8 mouse cellular contexts compared by ENCODE assay signal in genomic region chr9:20493281-20493680, GRCm38 (mm10). TPM values are rescaled to one million over a fixed set of nuclear protein-coding genes. Genes with fewer than 3 reads are reported as not detected.
DNase-seq lines count a peak whose midpoint lies in the region; ATAC-seq and TF ChIP-seq lines count a peak whose summit lies in the region.

No protein-coding gene starts in this region.

- H3K27ac ChIP-seq in MEL (ENCODE audit: control insufficient read depth, low read depth, low read length): peak overlapping the region; percentile 78
- peak overlapping the region; percentile 98 for H3K27ac ChIP-seq in embryonic facial prominence, embryonic 13.5 days
- peak overlapping the region; percentile 99 for H3K27ac ChIP-seq in hindbrain, postnatal 0 days

- H3K79me2 ChIP-seq in MEL (ENCODE audit: control insufficient read depth, insufficient read depth, low read length, poor library complexity): peaks cover 20% of the 10 kb centered on the region

- DNase-seq in left cerebral cortex, postnatal 25 days (ENCODE audit: low spot score in 2 of 2): peak; percentile 35 to 38
- no peak for DNase-seq in left cerebral cortex, postnatal 4 days
- peak; percentile 73 for DNase-seq in MEL (ENCODE audit: low read depth, low spot score)
- DNase-seq in hindbrain, postnatal 0 days (ENCODE audit: low spot score): peak; percentile 46
- DNase-seq in gastrocnemius, postnatal 14 days: no peak

- H3K27me3 ChIP-seq in MEL (ENCODE audit: control insufficient read depth in 1 of 2, insufficient read depth in 2 of 2, low read length in 2 of 2): no peaks in the 10 kb centered on the region
- H3K27me3 ChIP-seq in embryonic facial prominence, embryonic 13.5 days: no peaks in the 10 kb centered on the region
- no peaks in the 10 kb centered on the region for H3K27me3 ChIP-seq in hindbrain, postnatal 0 days (ENCODE audit: insufficient read depth, low read length)

- 5% methylated on average over 9 of the region's 9 CpGs for WGBS in embryonic facial prominence, embryonic 13.5 days
- 4% methylated on average over 9 of the region's 9 CpGs for WGBS in hindbrain, postnatal 0 days

- TF ChIP-seq EP300 in MEL (IDR thresholded peaks at IDR 0.05; ENCODE audit: low read depth in 1 of 2, low read length in 2 of 2): peak; percentile 35 to 37; a peak in 2 of 4 replicates

- H3K36me3 ChIP-seq in MEL (ENCODE audit: control insufficient read depth in 1 of 2, insufficient read depth in 2 of 2, low read length in 2 of 2): peaks cover 22 to 24% of the 10 kb centered on the region in 2 experiments
- H3K36me3 ChIP-seq in embryonic facial prominence, embryonic 13.5 days: peaks cover 33% of the 10 kb centered on the region
- peaks cover 7% of the 10 kb centered on the region for H3K36me3 ChIP-seq in hindbrain, postnatal 0 days (ENCODE audit: insufficient read depth, low read length)

- H3K4me2 ChIP-seq in embryonic facial prominence, embryonic 13.5 days: peak overlapping the region; percentile 78
- H3K4me2 ChIP-seq in hindbrain, postnatal 0 days (ENCODE audit: low read depth, low read length): peak overlapping the region; percentile 73

- H3K9me3 ChIP-seq in MEL (replicated peaks; ENCODE audit: insufficient read depth, low read length): no peaks in the 10 kb centered on the region
- H3K9me3 ChIP-seq in embryonic facial prominence, embryonic 13.5 days: no peaks in the 10 kb centered on the region
- H3K9me3 ChIP-seq in hindbrain, postnatal 0 days (ENCODE audit: low read length): no peaks in the 10 kb centered on the region

- ATAC-seq in embryonic facial prominence, embryonic 13.5 days (ENCODE audit: insufficient number of reproducible peaks, insufficient read depth, low FRiP score, low TSS enrichment, low read depth): no peak
- peak; percentile 9; the same call in 1 of the 2 replicates for ATAC-seq in hindbrain, postnatal 0 days
- ATAC-seq in megakaryocyte progenitor cell, adult 5-6 weeks (replicated peaks; ENCODE audit: poor library complexity): peak; percentile 34
- ATAC-seq in monocyte, adult 5-6 weeks (replicated peaks; ENCODE audit: insufficient number of reproducible peaks, low FRiP score, low TSS enrichment, poor library complexity, severe bottlenecking): no peak

- TF ChIP-seq CTCF in MEL (IDR thresholded peaks at IDR 0.05 in 2 of 3, conservative IDR thresholded peaks at IDR 0.05 in 1 of 3; ENCODE audit: control insufficient read depth in 1 of 3, insufficient read depth in 1 of 3, low read depth in 2 of 3, low read length in 3 of 3, poor library complexity in 1 of 3, severe bottlenecking in 1 of 3): peak in 1 of 3 experiments; percentile 53; a peak in 2 of 6 replicates
- peak; percentile 32 for TF ChIP-seq CTCF in hindbrain, postnatal 0 days (IDR thresholded peaks at IDR 0.05; ENCODE audit: low read depth)

- no peak for TF ChIP-seq POLR2A in MEL (IDR thresholded peaks at IDR 0.05; ENCODE audit: control insufficient read depth in 1 of 2, insufficient read depth in 1 of 2, low read depth in 1 of 2, low read length in 2 of 2, poor library complexity in 1 of 2)

- intact Hi-C loops in left cerebral cortex, postnatal 25 days (cut with DNase I): loop anchor here (2.0 to 10.0 kb wide), 2 partner anchors 28 to 152 kb away; partner anchors contain the start of genes Fbxl12, Ubl5 and Zfp266
- intact Hi-C loops in left cerebral cortex, postnatal 4 days (cut with DNase I): no loop called here
- intact Hi-C loops in gastrocnemius, postnatal 14 days (cut with DNase I; ENCODE audit: low total_unique reads): no loop called here

- peaks cover 6 to 11% of the 10 kb centered on the region in 2 experiments for H3K4me1 ChIP-seq in MEL (ENCODE audit: control insufficient read depth in 1 of 2, insufficient read depth in 2 of 2, low read length in 2 of 2)
- peaks cover 27% of the 10 kb centered on the region for H3K4me1 ChIP-seq in embryonic facial prominence, embryonic 13.5 days
- 0 out of 2 replicates have a peak, but pooled peaks cover 8% of the 10 kb centered on the region for H3K4me1 ChIP-seq in hindbrain, postnatal 0 days (ENCODE audit: insufficient read depth, low read length)

- TF ChIP-seq RAD21 in MEL (IDR thresholded peaks at IDR 0.05; ENCODE audit: low read depth, low read length): peak; percentile 53

- peak overlapping the region; percentile 74 to 75 for H3K4me3 ChIP-seq in MEL (ENCODE audit: control insufficient read depth in 1 of 2, insufficient read depth in 1 of 2, low read depth in 2 of 2, low read length in 2 of 2)
- peak overlapping the region; percentile 86 for H3K4me3 ChIP-seq in embryonic facial prominence, embryonic 13.5 days
- peak overlapping the region; percentile 95 for H3K4me3 ChIP-seq in hindbrain, postnatal 0 days (ENCODE audit: low read length)

- H3K9ac ChIP-seq in MEL (ENCODE audit: control insufficient read depth, low read depth, low read length, poor library complexity, severe bottlenecking): peak overlapping the region; percentile 71
- peak overlapping the region; percentile 93 for H3K9ac ChIP-seq in embryonic facial prominence, embryonic 13.5 days
- H3K9ac ChIP-seq in hindbrain, postnatal 0 days (replicated peaks; ENCODE audit: low read length): peak overlapping the region; percentile 90

TF ChIP-seq in MEL, 35 proteins besides CTCF, POLR2A, EP300 and RAD21 (continues in another document):
- no peak; the same call in 1 of the 2 replicates for TF ChIP-seq E2F4 (IDR thresholded peaks at IDR 0.05; ENCODE audit: borderline replicate concordance, low read depth, low read length)
- no peak for TF ChIP-seq NRF1 (IDR thresholded peaks at IDR 0.05; ENCODE audit: insufficient read depth, low read depth, low read length, poor library complexity, severe bottlenecking)
- no peak; the same call in 1 of the 2 replicates for TF ChIP-seq SIN3A (IDR thresholded peaks at IDR 0.05; ENCODE audit: low read length)
- no peak for TF ChIP-seq TBP (IDR thresholded peaks at IDR 0.05; ENCODE audit: low read depth, low read length)
- no peak; the same call in 1 of the 2 replicates for TF ChIP-seq MXI1 (IDR thresholded peaks at IDR 0.05; ENCODE audit: low read depth, low read length)
- no peak; the same call in 1 of the 2 replicates for TF ChIP-seq USF1 (IDR thresholded peaks at IDR 0.05; ENCODE audit: low read depth, low read length)
- no peak for TF ChIP-seq ZMIZ1 (IDR thresholded peaks at IDR 0.05; ENCODE audit: low read depth, low read length)
- no peak for TF ChIP-seq NELFE (IDR thresholded peaks at IDR 0.05; ENCODE audit: low read depth, low read length)
- no peak for TF ChIP-seq CHD1 (IDR thresholded peaks at IDR 0.05; ENCODE audit: low read depth, low read length)
- no peak for TF ChIP-seq TAL1 (IDR thresholded peaks at IDR 0.05; ENCODE audit: low read length)
- 0 out of 2 replicates have a peak, but pooled peaks have one; percentile 32 for TF ChIP-seq ETS1 (IDR thresholded peaks at IDR 0.05; ENCODE audit: low read depth, low read length)
- TF ChIP-seq BHLHE40 (IDR thresholded peaks at IDR 0.05; ENCODE audit: borderline replicate concordance, low read depth, low read length): peak; percentile 46; the same call in 1 of the 2 replicates
- 0 out of 4 replicates have a peak, but pooled peaks of 1 of the 2 experiments have one; percentile 31 for TF ChIP-seq USF2 (IDR thresholded peaks at IDR 0.05; ENCODE audit: borderline replicate concordance in 1 of 2, insufficient read depth in 1 of 2, low read depth in 1 of 2, low read length in 2 of 2)

RNA-seq across cellular contexts. Expression of gene Zfp426, which starts 0.7 kb away (rescaled TPM):
- total RNA-seq in left cerebral cortex, postnatal 25 days (2021): 10 to 100 TPM; 26.8 to 27.6 TPM
- total RNA-seq in left cerebral cortex, postnatal 4 days (2021): 10 to 100 TPM; 35.1 to 40.5 TPM
- 32.1 and 41.5 TPM in 2 replicates for total RNA-seq in MEL (2012; rRNA removed)
- polyA plus RNA-seq in MEL (2012; ENCODE audit: insufficient read depth in 1 of 2, insufficient read length in 2 of 2, low read depth in 1 of 2, low replicate concordance in 2 of 2, missing spikeins in 1 of 2): 10 to 100 TPM in 1 of 2 experiments, not detected in 1; 30.7 TPM
- 23.5 and 23.9 TPM in 2 replicates for polyA plus RNA-seq in embryonic facial prominence, embryonic 13.5 days (2015; fragmentation: Nextera tagmentation; extraction: Ambion mirVana)
- 48.3 and 57.1 TPM in 2 replicates for total RNA-seq in hindbrain, postnatal 0 days (2014; rRNA removed)
- polyA plus RNA-seq in hindbrain, postnatal 0 days (2015; fragmentation: Nextera tagmentation; extraction: Ambion mirVana): 22.1 and 23.3 TPM in 2 replicates
- total RNA-seq in megakaryocyte progenitor cell, adult 5-6 weeks (2015): 20.2 and 22.4 TPM in 2 replicates
- 22.5 and 28.4 TPM in 2 replicates for total RNA-seq in megakaryocyte progenitor cell, adult 5-6 weeks (2017)
- 10.9 to 21.2 TPM (median 15.1 TPM) in 3 replicates for total RNA-seq in monocyte, adult 5-6 weeks (2017)
- total RNA-seq in gastrocnemius, postnatal 14 days (2021): 1 to 10 TPM; 7.4 to 8.2 TPM

RNA-seq across cellular contexts. Expression of gene Zfp266, which starts 27.9 kb away (rescaled TPM):
- total RNA-seq in left cerebral cortex, postnatal 25 days (2021): 10 to 100 TPM; 43.6 to 47.8 TPM
- 100 to 1,000 TPM in 1 of 2 experiments, 10 to 100 TPM in 1; 97.4 to 105 TPM for total RNA-seq in left cerebral cortex, postnatal 4 days (2021)
- total RNA-seq in MEL (2012; rRNA removed): 68.1 and 88.0 TPM in 2 replicates
- polyA plus RNA-seq in MEL (2012; ENCODE audit: insufficient read depth in 1 of 2, insufficient read length in 2 of 2, low read depth in 1 of 2, low replicate concordance in 2 of 2, missing spikeins in 1 of 2): 10 to 100 TPM; 30.7 to 31.5 TPM
- polyA plus RNA-seq in embryonic facial prominence, embryonic 13.5 days (2015; fragmentation: Nextera tagmentation; extraction: Ambion mirVana): 148 and 158 TPM in 2 replicates
- 67.5 and 83.3 TPM in 2 replicates for total RNA-seq in hindbrain, postnatal 0 days (2014; rRNA removed)
- 50.9 and 51.4 TPM in 2 replicates for polyA plus RNA-seq in hindbrain, postnatal 0 days (2015; fragmentation: Nextera tagmentation; extraction: Ambion mirVana)
- 40.6 and 48.8 TPM in 2 replicates for total RNA-seq in megakaryocyte progenitor cell, adult 5-6 weeks (2015)
- total RNA-seq in megakaryocyte progenitor cell, adult 5-6 weeks (2017): 34.6 and 43.3 TPM in 2 replicates
- total RNA-seq in monocyte, adult 5-6 weeks (2017): 27.5 to 43.8 TPM (median 36.4 TPM) in 3 replicates
- 10 to 100 TPM; 22.2 to 22.6 TPM for total RNA-seq in gastrocnemius, postnatal 14 days (2021)

RNA-seq across cellular contexts. Expression of gene Zfp26, which starts 33.3 kb away (rescaled TPM):
- total RNA-seq in left cerebral cortex, postnatal 25 days (2021): 10 to 100 TPM; 23.6 to 25.7 TPM
- 10 to 100 TPM; 41.9 to 42.3 TPM for total RNA-seq in left cerebral cortex, postnatal 4 days (2021)
- 50.5 and 52.5 TPM in 2 replicates for total RNA-seq in MEL (2012; rRNA removed)
- polyA plus RNA-seq in MEL (2012; ENCODE audit: insufficient read depth in 1 of 2, insufficient read length in 2 of 2, low read depth in 1 of 2, low replicate concordance in 2 of 2, missing spikeins in 1 of 2): 10 to 100 TPM; 18.5 to 55.4 TPM
- 18.2 and 18.7 TPM in 2 replicates for polyA plus RNA-seq in embryonic facial prominence, embryonic 13.5 days (2015; fragmentation: Nextera tagmentation; extraction: Ambion mirVana)
- 21.4 and 22.1 TPM in 2 replicates for total RNA-seq in hindbrain, postnatal 0 days (2014; rRNA removed)
- polyA plus RNA-seq in hindbrain, postnatal 0 days (2015; fragmentation: Nextera tagmentation; extraction: Ambion mirVana): 8.0 and 11.2 TPM in 2 replicates
- total RNA-seq in megakaryocyte progenitor cell, adult 5-6 weeks (2015): 24.9 and 26.3 TPM in 2 replicates
- 16.2 and 61.3 TPM in 2 replicates for total RNA-seq in megakaryocyte progenitor cell, adult 5-6 weeks (2017)
- 27.5 to 45.4 TPM (median 31.6 TPM) in 3 replicates for total RNA-seq in monocyte, adult 5-6 weeks (2017)
- 1 to 10 TPM; 7.6 to 8.5 TPM for total RNA-seq in gastrocnemius, postnatal 14 days (2021)

Comparison
In these comparisons a context has a peak if more than half of its experiments do, and no peak if none do; other contexts are left out.
1. DNase-seq: peak in left cerebral cortex, postnatal 25 days (2 of 2), MEL (single experiment) and hindbrain, postnatal 0 days (single experiment); none in left cerebral cortex, postnatal 4 days (single experiment) and gastrocnemius, postnatal 14 days (single experiment).
2. ATAC-seq: peak in hindbrain, postnatal 0 days (single experiment) and megakaryocyte progenitor cell, adult 5-6 weeks (single experiment); none in embryonic facial prominence, embryonic 13.5 days (single experiment) and monocyte, adult 5-6 weeks (single experiment).
3. Peak in every context shown above with its lines, with median percentiles within 50 percentile points of each other: H3K27ac ChIP-seq, H3K4me3 ChIP-seq and H3K9ac ChIP-seq.